Mouse (Mus musculus) liver, postnatal 0 days (tissue): ENCODE measurements around the gene Dclre1c.

Experiments
- CTCF ChIP-seq: sonication (generic); IDR thresholded peaks from 2 replicates; pipeline ENCODE4 v1.5.1; 2016; ENCODE audit warnings: antibody characterized with exemption, low read depth
- EP300 ChIP-seq: IDR thresholded peaks from 2 replicates; pipeline ENCODE4 v1.6.1; 2016; ENCODE audit warnings: antibody characterized with exemption, low read depth, mild to moderate bottlenecking

GRCm38 (mm10) chr2:3424579-3424910 lies 614 bp downstream of the Dclre1c start:
- TF ChIP-seq EP300 (0 out of 2 replicates have a peak, but pooled peaks have one; percentile 11), CTCF (no peak)
